Mouse (Mus musculus) heart, adult 2 months (tissue): ENCODE data around the gene Syt15.

Source experiments
- CTCF ChIP-seq: fragments of 200-600 bp; IDR thresholded peaks from 2 replicates; pipeline ENCODE4 v1.8.1; 2022; ENCODE audit warnings: antibody characterized with exemption, mild to moderate bottlenecking, moderate library complexity
- POLR2A ChIP-seq: fragments of 200-500 bp; IDR thresholded peaks from 2 replicates; pipeline ENCODE4 v1.6.1; 2011; ENCODE audit warnings: mild to moderate bottlenecking, low read depth, low read length, control low read depth; ENCODE audit not compliant: insufficient read depth

DNA sequence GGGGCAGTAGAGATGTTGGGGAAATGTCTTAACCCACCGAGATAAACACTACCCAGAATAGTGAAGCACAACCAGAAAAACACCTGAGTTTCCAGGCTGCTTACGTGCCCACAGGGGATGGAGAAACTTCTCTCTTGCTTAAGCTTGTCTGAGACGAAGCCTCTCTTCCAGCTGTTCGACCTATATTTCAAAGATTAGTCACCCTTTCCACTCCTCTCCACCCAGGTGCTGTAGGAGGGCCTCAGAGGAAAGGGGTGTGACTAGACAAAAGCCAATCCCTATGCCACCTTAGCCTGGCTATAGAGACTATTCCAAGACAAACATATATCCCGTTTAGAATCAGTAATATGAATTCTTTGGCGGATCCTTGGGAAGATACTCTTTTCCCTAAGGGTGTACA, 11.4 kb upstream of the Syt15 start:
- TF ChIP-seq CTCF (no peak), POLR2A (no peak)
